Comparison of ENCODE assay signal across 8 mouse cellular contexts in the genomic region with DNA sequence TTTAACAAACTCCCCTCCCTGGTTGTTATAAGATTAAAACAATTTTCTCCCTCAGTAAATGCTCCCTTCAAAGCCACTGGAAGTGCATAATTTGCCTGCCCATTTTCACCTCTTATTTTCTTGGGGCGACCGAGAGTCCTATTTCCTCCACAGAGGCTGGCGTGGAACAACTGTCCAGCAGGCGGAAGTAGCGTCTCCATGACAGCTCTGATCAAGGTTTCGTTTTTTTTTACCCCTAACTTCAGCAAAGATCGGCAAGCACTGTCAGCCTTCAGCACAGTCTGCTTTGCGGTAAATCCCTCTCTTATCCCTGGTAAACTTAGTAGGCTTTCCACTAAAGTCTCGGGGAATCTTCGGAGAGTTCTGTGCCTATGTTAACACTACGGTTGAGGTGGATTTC. TPM values are rescaled to one million over a fixed set of nuclear protein-coding genes. Genes with fewer than 3 reads are reported as not detected.
DNase-seq lines count a peak whose midpoint lies in the region; ATAC-seq and TF ChIP-seq lines count a peak whose summit lies in the region.

No protein-coding gene starts in this region.

- no peaks in the 10 kb centered on the region for H3K36me3 ChIP-seq in embryonic facial prominence, embryonic 15.5 days
- H3K36me3 ChIP-seq in liver, embryonic 11.5 days (ENCODE audit: control insufficient read depth, insufficient read depth, low read length), result no peaks in the 10 kb centered on the region
- H3K36me3 ChIP-seq in stomach, embryonic 14.5 days (ENCODE audit: control insufficient read depth, insufficient read depth, low read length), result no peaks in the 10 kb centered on the region

- peaks cover 4% of the 10 kb centered on the region; the same call in 1 of the 2 replicates for H3K4me1 ChIP-seq in lung, adult 2 months (ENCODE audit: control insufficient read depth, insufficient read depth, low read length)
- 0 out of 2 replicates have a peak, but pooled peaks cover 8% of the 10 kb centered on the region for H3K4me1 ChIP-seq in embryonic facial prominence, embryonic 15.5 days
- H3K4me1 ChIP-seq in liver, embryonic 11.5 days (replicated peaks; ENCODE audit: control insufficient read depth, insufficient read depth, low read length), result no peaks in the 10 kb centered on the region
- H3K4me1 ChIP-seq in stomach, embryonic 14.5 days (ENCODE audit: control insufficient read depth, insufficient read depth, low read length), result no peaks in the 10 kb centered on the region

- TF ChIP-seq POLR2A in lung, adult 2 months (IDR thresholded peaks at IDR 0.05; ENCODE audit: borderline replicate concordance, extremely low read depth, low read depth, low read length), result no peak

- 4% methylated on average over 11 of the region's 11 CpGs for WGBS in lung, adult 2 months
- 5% methylated on average over 11 of the region's 11 CpGs for WGBS in embryonic facial prominence, embryonic 15.5 days
- WGBS in liver, embryonic 11.5 days, result 11% methylated on average over 11 of the region's 11 CpGs
- WGBS in stomach, embryonic 14.5 days, result 4% methylated on average over 11 of the region's 11 CpGs

- no peak overlapping the region for H3K27ac ChIP-seq in embryonic facial prominence, embryonic 15.5 days (replicated peaks)
- H3K27ac ChIP-seq in liver, embryonic 11.5 days (ENCODE audit: low read depth, low read length), result no peak overlapping the region
- no peak overlapping the region for H3K27ac ChIP-seq in stomach, embryonic 14.5 days (ENCODE audit: low read length)

- ATAC-seq in embryonic facial prominence, embryonic 15.5 days (ENCODE audit: insufficient number of reproducible peaks, low FRiP score, low TSS enrichment, low read depth), result no peak
- no peak for ATAC-seq in liver, embryonic 11.5 days (replicated peaks; ENCODE audit: low FRiP score)
- ATAC-seq in stomach, embryonic 14.5 days (ENCODE audit: insufficient number of reproducible peaks, insufficient read depth, low FRiP score, low read depth), result no peak
- ATAC-seq in CD4-positive, CD25-positive, alpha-beta regulatory T cell, adult 4 months, result no peak

- H3K9ac ChIP-seq in embryonic facial prominence, embryonic 15.5 days, result no peak overlapping the region
- no peak overlapping the region for H3K9ac ChIP-seq in liver, embryonic 11.5 days (ENCODE audit: low read depth, low read length)
- 0 out of 2 replicates have a peak overlapping the region, but pooled peaks have one; percentile 2 for H3K9ac ChIP-seq in stomach, embryonic 14.5 days (replicated peaks; ENCODE audit: low read depth, low read length)

- peak overlapping the region; percentile 23 for H3K4me2 ChIP-seq in embryonic facial prominence, embryonic 15.5 days (replicated peaks)
- H3K4me2 ChIP-seq in liver, embryonic 11.5 days, result peak overlapping the region; percentile 59
- peak overlapping the region; percentile 19; the same call in 1 of the 2 replicates for H3K4me2 ChIP-seq in stomach, embryonic 14.5 days (replicated peaks; ENCODE audit: low read depth, low read length)

- DNase-seq in lung, adult 2 months, result no peak
- DNase-seq in lung, postnatal 14 days, result no peak
- DNase-seq in liver, embryonic 11.5 days (ENCODE audit: low spot score), result no peak
- no peak for DNase-seq in natural killer cell, adult 2 months (ENCODE audit: low spot score in 2 of 2)
- DNase-seq in left cerebral cortex, postnatal 36 days (ENCODE audit: low spot score in 2 of 2), result no peak

- H3K9me3 ChIP-seq in embryonic facial prominence, embryonic 15.5 days (replicated peaks), result no peaks in the 10 kb centered on the region
- H3K9me3 ChIP-seq in liver, embryonic 11.5 days (ENCODE audit: control insufficient read depth, low read length), result no peaks in the 10 kb centered on the region
- no peaks in the 10 kb centered on the region for H3K9me3 ChIP-seq in stomach, embryonic 14.5 days (ENCODE audit: control insufficient read depth, low read depth, low read length)

- intact Hi-C loops in left cerebral cortex, postnatal 36 days (cut with DNase I), result no loop called here

- H3K4me3 ChIP-seq in lung, adult 2 months (replicated peaks; ENCODE audit: extremely low read depth, low read depth, low read length), result peak overlapping the region; percentile 37
- no peak overlapping the region for H3K4me3 ChIP-seq in embryonic facial prominence, embryonic 15.5 days (replicated peaks)
- peak overlapping the region; percentile 27; the same call in 1 of the 2 replicates for H3K4me3 ChIP-seq in liver, embryonic 11.5 days (ENCODE audit: low read depth, low read length)
- H3K4me3 ChIP-seq in stomach, embryonic 14.5 days (ENCODE audit: low read depth, low read length), result no peak overlapping the region; the same call in 1 of the 2 replicates

- TF ChIP-seq CTCF in lung, adult 2 months (IDR thresholded peaks at IDR 0.05; ENCODE audit: insufficient read depth, low read length), result 0 out of 2 replicates have a peak, but pooled peaks have one; percentile 6

- H3K27me3 ChIP-seq in embryonic facial prominence, embryonic 15.5 days, result peaks cover 17% of the 10 kb centered on the region
- no peaks in the 10 kb centered on the region for H3K27me3 ChIP-seq in liver, embryonic 11.5 days (replicated peaks; ENCODE audit: control insufficient read depth, insufficient read depth, low read length)
- no peaks in the 10 kb centered on the region for H3K27me3 ChIP-seq in stomach, embryonic 14.5 days (ENCODE audit: control insufficient read depth, insufficient read depth, low read length)

RNA-seq across cellular contexts. Expression of a gene that starts 24.6 kb away (rescaled TPM):
- 3.1 and 4.6 TPM in 2 replicates for polyA plus RNA-seq in lung, adult 2 months (2012; rRNA removed)
- polyA plus RNA-seq in embryonic facial prominence, embryonic 15.5 days (2015; fragmentation: Nextera tagmentation; extraction: Ambion mirVana), result 2.0 and 4.2 TPM in 2 replicates
- polyA plus RNA-seq in liver, embryonic 11.5 days (2014; fragmentation: Nextera tagmentation; extraction: Ambion mirVana), result 0.25 and 0.49 TPM in 2 replicates
- polyA plus RNA-seq in stomach, embryonic 14.5 days (2014; fragmentation: Nextera tagmentation; extraction: Ambion mirVana), result 0.32 and 0.38 TPM in 2 replicates
- total RNA-seq in left cerebral cortex, postnatal 36 days (2021), result 1 to 10 TPM; 2.2 to 2.4 TPM
- polyA plus RNA-seq in CD4-positive, CD25-positive, alpha-beta regulatory T cell, adult 4 months (2017; shearing (Covaris generic)), result not detected

RNA-seq across cellular contexts. Expression of a gene that starts 24.9 kb away (rescaled TPM):
- polyA plus RNA-seq in lung, adult 2 months (2012; rRNA removed), result 12.5 and 13.1 TPM in 2 replicates
- polyA plus RNA-seq in embryonic facial prominence, embryonic 15.5 days (2015; fragmentation: Nextera tagmentation; extraction: Ambion mirVana), result 5.7 and 6.0 TPM in 2 replicates
- polyA plus RNA-seq in liver, embryonic 11.5 days (2014; fragmentation: Nextera tagmentation; extraction: Ambion mirVana), result 1.0 and 1.5 TPM in 2 replicates
- polyA plus RNA-seq in stomach, embryonic 14.5 days (2014; fragmentation: Nextera tagmentation; extraction: Ambion mirVana), result 4.9 and 5.0 TPM in 2 replicates
- 100 to 1,000 TPM; 217 to 223 TPM for total RNA-seq in left cerebral cortex, postnatal 36 days (2021)
- polyA plus RNA-seq in CD4-positive, CD25-positive, alpha-beta regulatory T cell, adult 4 months (2017; shearing (Covaris generic)), result 1 to 10 TPM in 1 of 2 experiments, under 1 TPM in 1; 0.98 to 2.1 TPM

Comparison
In these comparisons a context has a peak if more than half of its experiments do, and no peak if none do; other contexts are left out.
1. H3K4me3 ChIP-seq: peak in lung, adult 2 months (single experiment) and liver, embryonic 11.5 days (single experiment); none in embryonic facial prominence, embryonic 15.5 days (single experiment) and stomach, embryonic 14.5 days (single experiment).
2. Peak in every context shown above with its lines, with median percentiles within 50 percentile points of each other: H3K4me2 ChIP-seq.